Mouse (Mus musculus): ENCODE data around the gene Amh. TPM values are rescaled to one million over a fixed set of nuclear protein-coding genes. Genes with fewer than 3 reads are reported as not detected.
A peak's percentile ranks its signal among the peaks of the same experiment; 100 is the strongest.

Gene Amh
- polyA plus RNA-seq, 1 experiment from 2014 or later, result 0.10 TPM

DNA sequence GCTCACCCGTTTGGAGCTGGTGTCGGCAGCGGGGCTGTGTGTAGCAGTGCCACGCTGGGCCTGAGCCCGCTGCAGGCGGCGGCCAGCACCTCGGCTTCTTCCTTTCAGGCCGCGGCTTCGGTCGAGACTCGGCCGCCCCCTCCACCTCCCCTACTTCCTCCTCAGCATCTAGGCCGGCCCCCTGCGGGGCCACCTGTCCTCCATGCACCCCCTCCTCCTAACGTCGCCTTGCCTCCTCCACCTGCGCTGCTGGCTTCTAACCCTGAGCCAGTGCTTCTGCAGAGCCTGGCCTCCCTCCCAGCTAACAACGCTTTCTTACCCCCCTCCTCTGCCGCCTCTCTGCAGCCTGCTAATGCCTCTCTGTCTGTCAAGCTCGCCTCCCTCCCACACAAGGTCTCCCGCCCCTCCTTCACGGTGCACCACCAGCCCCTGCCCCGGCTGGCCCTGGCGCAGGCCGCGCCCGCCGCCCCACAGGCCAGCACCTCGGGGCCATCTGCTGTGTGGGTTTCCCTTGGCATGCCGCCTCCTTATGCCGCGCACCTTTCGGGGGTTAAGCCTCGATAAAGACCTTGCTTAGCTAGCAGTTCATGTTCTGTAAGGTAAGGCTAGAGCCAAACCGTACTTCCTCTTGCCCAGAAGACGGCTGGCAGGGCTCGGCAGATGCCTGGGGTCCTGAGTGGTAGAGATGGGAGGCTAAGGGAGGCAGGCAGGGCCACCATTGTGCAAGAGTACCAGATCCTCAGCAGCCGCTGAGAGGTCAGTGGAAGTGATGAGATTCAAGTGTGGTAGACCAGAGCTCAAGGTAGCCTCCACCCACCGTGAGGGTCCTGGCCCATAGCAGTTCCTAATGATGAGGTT, 12.6 kb upstream of the Amh start:
- Histone ChIP-seq H3K4me3 (ENCODE audit: low read depth, low read length) (no peak overlapping the region), H3K4me1 (ENCODE audit: control insufficient read depth, insufficient read depth, low read length) (peaks cover 9% of the 10 kb centered on the region; the same call in 1 of the 2 replicates), H3K27me3 (replicated peaks; ENCODE audit: control insufficient read depth, insufficient read depth, low read length) (no peaks in the 10 kb centered on the region), H3K9me3 (replicated peaks; ENCODE audit: control insufficient read depth, low read length) (no peaks in the 10 kb centered on the region), H3K4me2 (ENCODE audit: low read length) (no peak overlapping the region), H3K9ac (ENCODE audit: low read length) (no peak overlapping the region), H3K27ac (ENCODE audit: low read depth, low read length) (no peak overlapping the region), H3K36me3 (ENCODE audit: control insufficient read depth, insufficient read depth, low read length) (peaks cover 93% of the 10 kb centered on the region)
- ATAC-seq, result no peak
- DNase-seq (ENCODE audit: low spot score), result no peak
- WGBS, result 69% methylated on average over 41 of the region's 41 CpGs

DNA sequence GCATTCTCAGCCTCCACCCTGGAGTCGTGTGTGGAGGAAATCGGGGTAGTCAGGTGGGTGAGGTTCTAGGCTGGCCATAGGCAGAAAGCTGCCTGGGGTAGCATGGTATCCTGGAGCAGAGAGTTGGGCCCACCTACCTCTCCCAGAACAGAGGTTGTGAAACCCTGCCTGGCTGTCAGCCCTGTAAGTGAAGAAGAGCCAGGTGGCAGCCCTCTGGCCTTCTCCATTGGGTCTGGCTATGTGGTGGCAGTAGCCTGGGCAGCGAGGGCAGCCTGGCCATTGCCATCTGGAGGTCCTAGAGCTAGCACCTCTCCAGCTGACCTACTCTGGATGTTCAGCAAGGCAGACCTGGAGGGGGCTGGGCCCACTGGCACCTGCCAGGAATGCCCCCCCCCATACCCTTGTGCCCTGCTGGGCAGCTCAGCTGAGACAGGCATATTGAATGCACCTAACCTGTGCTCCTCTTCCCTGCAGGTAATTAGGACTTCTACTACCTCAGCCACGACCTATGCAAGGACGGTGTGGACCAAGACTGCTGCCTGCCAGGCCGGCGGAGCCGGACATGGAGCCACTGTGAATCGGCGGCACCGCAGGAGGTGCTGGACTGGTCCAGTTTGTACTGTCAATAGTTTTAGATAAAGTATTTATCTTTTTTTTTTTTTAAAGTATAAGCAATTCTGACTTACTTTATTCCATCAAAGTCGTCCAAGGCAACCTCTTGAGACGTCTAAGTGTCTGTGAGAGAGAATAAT, 11.8 kb upstream of the Amh start:
- DNase-seq (ENCODE audit: low spot score) (no peak), ATAC-seq (no peak)
- Histone ChIP-seq H3K36me3 (ENCODE audit: control insufficient read depth, insufficient read depth, low read length) (peaks cover 85% of the 10 kb centered on the region), H3K27ac (ENCODE audit: low read depth, low read length) (no peak overlapping the region), H3K9me3 (replicated peaks; ENCODE audit: control insufficient read depth, low read length) (no peaks in the 10 kb centered on the region), H3K4me2 (ENCODE audit: low read length) (no peak overlapping the region), H3K9ac (ENCODE audit: low read length) (no peak overlapping the region), H3K4me3 (ENCODE audit: low read depth, low read length) (no peak overlapping the region), H3K27me3 (replicated peaks; ENCODE audit: control insufficient read depth, insufficient read depth, low read length) (no peaks in the 10 kb centered on the region), H3K4me1 (ENCODE audit: control insufficient read depth, insufficient read depth, low read length) (peaks cover 9% of the 10 kb centered on the region; the same call in 1 of the 2 replicates)
- WGBS, result 88% methylated on average over 13 of the region's 13 CpGs

DNA sequence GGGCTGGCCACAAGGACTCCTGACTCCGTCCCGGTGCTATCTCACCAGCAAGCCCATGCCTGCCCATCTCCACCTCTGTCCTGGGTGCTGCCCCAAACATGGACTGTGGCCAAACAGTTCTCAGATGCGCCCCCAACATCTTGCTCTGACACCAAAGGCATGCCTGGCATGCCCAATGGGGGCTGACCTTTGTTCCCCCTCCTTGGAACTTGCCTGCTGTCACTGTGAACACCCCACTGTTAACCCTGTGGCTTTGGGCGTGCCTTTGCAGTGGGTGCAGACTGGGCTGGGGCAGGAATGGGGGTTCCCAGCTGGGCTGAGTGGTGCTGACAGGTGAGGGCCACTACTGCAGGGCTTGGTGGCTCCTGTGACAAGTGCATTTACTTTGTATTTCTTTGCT, 11.2 kb upstream of the Amh start:
- H3K36me3 ChIP-seq (ENCODE audit: control insufficient read depth, insufficient read depth, low read length), result peaks cover 79% of the 10 kb centered on the region
- DNase-seq (ENCODE audit: low spot score) (no peak), ATAC-seq (no peak)

DNA sequence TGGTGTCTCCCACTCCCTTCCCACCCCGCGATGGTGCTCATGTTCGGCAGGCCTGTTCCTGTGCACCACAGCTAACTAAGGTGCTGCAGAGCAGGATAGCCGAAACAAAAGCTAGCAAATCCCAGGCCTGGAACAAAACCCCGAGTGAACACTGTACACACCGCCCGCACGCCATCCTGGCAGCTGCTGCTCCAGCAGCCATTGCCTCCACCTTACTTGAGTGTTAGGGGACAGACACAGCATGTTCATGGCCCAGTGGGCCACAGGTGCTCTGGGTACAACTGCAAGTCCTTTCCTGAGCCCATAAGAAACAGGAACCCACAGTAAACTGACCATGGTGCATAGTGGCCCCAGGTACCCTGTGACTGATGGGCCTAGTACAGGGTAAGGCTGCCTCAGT, 10.3 kb upstream of the Amh start:
- no peak overlapping the region for H3K9ac ChIP-seq (ENCODE audit: low read length)
- peaks cover 15% of the 10 kb centered on the region for H3K4me1 ChIP-seq (ENCODE audit: control insufficient read depth, insufficient read depth, low read length)
- H3K4me2 ChIP-seq (ENCODE audit: low read length), result no peak overlapping the region
- no peak for ATAC-seq
- H3K27ac ChIP-seq (ENCODE audit: low read depth, low read length), result no peak overlapping the region
- peaks cover 71% of the 10 kb centered on the region for H3K36me3 ChIP-seq (ENCODE audit: control insufficient read depth, insufficient read depth, low read length)
- no peaks in the 10 kb centered on the region for H3K27me3 ChIP-seq (replicated peaks; ENCODE audit: control insufficient read depth, insufficient read depth, low read length)
- H3K4me3 ChIP-seq (ENCODE audit: low read depth, low read length), result no peak overlapping the region
- DNase-seq (ENCODE audit: low spot score), result no peak
- no peaks in the 10 kb centered on the region for H3K9me3 ChIP-seq (replicated peaks; ENCODE audit: control insufficient read depth, low read length)
- WGBS, result 76% methylated on average over 8 of the region's 8 CpGs

More for the DNA sequence above, 11.2 kb upstream of the Amh start:
- 92% methylated on average over 4 of the region's 4 CpGs for WGBS
- Histone ChIP-seq H3K9me3 (replicated peaks; ENCODE audit: control insufficient read depth, low read length) (no peaks in the 10 kb centered on the region), H3K27me3 (replicated peaks; ENCODE audit: control insufficient read depth, insufficient read depth, low read length) (no peaks in the 10 kb centered on the region), H3K4me3 (ENCODE audit: low read depth, low read length) (no peak overlapping the region), H3K4me2 (ENCODE audit: low read length) (no peak overlapping the region), H3K27ac (ENCODE audit: low read depth, low read length) (no peak overlapping the region), H3K4me1 (ENCODE audit: control insufficient read depth, insufficient read depth, low read length) (peaks cover 9% of the 10 kb centered on the region; the same call in 1 of the 2 replicates), H3K9ac (ENCODE audit: low read length) (no peak overlapping the region)

DNA sequence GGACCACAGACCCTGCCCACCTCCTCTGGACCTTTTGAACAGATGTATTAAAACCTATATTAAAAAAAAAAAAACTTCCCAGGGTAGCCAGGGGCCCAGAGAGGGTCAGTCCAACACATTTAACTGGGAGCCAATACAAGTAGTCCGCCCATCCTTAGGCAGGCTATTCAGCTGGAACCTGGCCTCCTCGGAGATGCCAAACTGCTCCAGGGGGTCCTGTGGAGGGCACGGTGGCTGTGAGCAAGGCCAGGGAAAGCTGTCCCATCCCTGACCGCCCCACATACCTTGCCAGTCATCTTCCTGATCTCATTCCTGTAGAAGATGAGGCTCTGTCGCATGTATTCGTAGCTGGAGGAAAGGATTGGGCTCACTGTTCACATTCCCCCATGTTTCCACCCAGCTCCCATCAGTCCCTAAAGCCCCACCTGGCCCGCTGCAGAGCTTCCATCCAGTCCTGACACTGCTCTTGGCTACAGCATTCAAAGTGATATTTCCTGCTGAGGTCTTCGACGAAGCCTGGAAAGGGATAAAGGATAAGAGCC, 8.7 kb upstream of the Amh start:
- no peaks in the 10 kb centered on the region for H3K9me3 ChIP-seq (replicated peaks; ENCODE audit: control insufficient read depth, low read length)
- no peak overlapping the region for H3K27ac ChIP-seq (ENCODE audit: low read depth, low read length)
- H3K36me3 ChIP-seq (ENCODE audit: control insufficient read depth, insufficient read depth, low read length), result peaks cover 69% of the 10 kb centered on the region
- H3K9ac ChIP-seq (ENCODE audit: low read length), result peak overlapping the region; percentile 93; the same call in 1 of the 2 replicates
- DNase-seq (ENCODE audit: low spot score), result no peak
- H3K4me1 ChIP-seq (ENCODE audit: control insufficient read depth, insufficient read depth, low read length), result peaks cover 19% of the 10 kb centered on the region
- 87% methylated on average over 9 of the region's 9 CpGs for WGBS
- H3K27me3 ChIP-seq (replicated peaks; ENCODE audit: control insufficient read depth, insufficient read depth, low read length), result no peaks in the 10 kb centered on the region
- peak overlapping the region; percentile 91; the same call in 1 of the 2 replicates for H3K4me3 ChIP-seq (ENCODE audit: low read depth, low read length)
- H3K4me2 ChIP-seq (ENCODE audit: low read length), result peak overlapping the region; percentile 98
- ATAC-seq, result no peak

DNA sequence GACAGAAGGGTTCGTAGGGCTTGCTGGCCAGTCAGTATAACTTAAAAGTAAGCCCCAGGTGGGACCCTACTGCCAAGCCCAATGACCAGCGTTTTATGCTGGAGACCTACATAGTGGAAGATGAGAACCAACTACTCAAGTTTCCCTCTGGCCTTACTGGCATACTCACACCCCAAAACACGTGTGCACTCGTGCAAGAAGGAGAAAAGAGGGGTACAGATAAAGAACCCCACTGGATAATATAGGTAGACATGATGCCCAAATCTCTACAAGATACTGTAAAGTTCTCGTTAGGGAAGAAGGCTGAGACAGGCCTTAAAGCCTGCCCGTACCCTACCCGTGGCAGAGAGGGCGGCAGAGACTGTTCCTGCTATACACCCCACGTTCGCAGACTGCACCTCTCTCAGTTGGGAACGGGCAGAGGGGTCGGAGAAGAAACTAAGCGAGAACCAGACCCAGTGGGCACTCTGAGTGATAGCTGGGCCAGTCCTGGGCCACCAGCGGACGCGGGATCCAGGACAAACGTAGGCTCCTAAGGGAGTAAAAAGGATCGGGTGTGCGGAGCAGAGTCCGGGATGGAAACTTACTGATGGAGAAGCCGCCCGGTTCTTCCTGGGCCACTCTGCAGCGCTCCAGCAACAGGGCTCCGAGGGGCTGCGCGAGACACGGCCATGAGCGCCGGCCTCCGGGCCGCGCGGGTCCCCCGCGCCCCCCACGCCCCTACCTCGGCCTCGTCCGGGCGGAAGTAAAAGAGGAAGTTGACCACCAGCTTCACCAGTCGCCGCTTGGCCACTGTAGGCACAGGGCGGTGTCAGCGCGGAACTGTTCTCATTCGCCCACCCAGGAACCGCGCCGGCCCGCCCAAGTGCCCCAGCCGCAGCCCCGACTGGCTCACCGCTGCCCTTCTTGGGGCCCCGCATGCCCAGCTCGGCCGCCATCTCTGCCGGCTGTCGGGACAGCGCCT, 7.6 kb upstream of the Amh start:
- no peaks in the 10 kb centered on the region for H3K9me3 ChIP-seq (replicated peaks; ENCODE audit: control insufficient read depth, low read length)
- H3K4me1 ChIP-seq (ENCODE audit: control insufficient read depth, insufficient read depth, low read length), result peaks cover 19% of the 10 kb centered on the region
- no peak for DNase-seq (ENCODE audit: low spot score)
- H3K4me2 ChIP-seq (ENCODE audit: low read length), result peak overlapping the region; percentile 98
- peak; percentile 73 for ATAC-seq
- H3K27me3 ChIP-seq (replicated peaks; ENCODE audit: control insufficient read depth, insufficient read depth, low read length), result no peaks in the 10 kb centered on the region
- H3K9ac ChIP-seq (ENCODE audit: low read length), result peak overlapping the region; percentile 93
- 2% methylated on average over 53 of the region's 59 CpGs for WGBS
- peaks cover 69% of the 10 kb centered on the region for H3K36me3 ChIP-seq (ENCODE audit: control insufficient read depth, insufficient read depth, low read length)
- peak overlapping the region; percentile 94 for H3K27ac ChIP-seq (ENCODE audit: low read depth, low read length)
- peak overlapping the region; percentile 91 for H3K4me3 ChIP-seq (ENCODE audit: low read depth, low read length)

DNA sequence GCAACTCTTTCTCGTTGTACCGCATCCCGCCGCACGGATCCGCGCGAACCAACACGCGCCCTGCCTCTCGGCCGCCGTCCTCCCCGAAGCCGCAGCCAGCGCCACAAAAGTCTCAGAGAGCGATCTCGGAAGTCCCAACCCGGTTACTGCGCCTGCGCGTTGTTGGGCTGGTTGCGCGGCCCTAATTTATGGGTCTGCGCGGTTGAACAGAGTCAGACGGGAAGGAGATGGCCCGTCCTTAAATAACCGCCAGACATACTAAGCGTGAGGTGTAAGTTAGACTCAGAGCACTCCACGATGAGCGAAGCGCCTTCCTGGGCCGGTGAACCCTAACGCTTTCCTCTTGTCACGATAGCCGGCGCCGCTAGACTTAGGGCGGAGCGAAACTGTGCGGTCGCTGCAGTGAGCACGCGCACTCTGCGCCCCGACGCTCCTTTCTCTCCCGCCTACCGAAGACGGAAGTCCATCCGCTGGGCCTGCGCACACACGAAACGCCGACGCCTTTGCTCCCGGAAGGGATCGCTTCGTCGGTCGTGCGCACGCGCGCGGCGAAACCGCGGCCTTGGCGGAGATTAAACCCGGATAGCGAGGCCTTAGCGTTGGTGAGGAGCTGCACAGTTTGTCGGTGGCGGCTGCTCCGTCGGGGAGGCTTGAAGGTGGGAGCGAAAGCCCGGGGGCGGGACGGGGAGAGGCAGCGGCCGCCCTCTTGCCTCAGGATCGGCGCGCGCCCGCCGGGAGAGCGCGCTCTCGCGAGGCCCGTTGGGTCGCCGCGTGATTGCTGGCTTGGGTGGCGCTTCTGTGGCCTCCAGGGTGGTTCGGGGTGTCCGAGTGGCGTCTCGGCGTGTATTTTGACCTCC, 6.7 kb upstream of the Amh start, which contains the start of the genes Sf3a2 and Plekhj1:
Sf3a2 (plus strand) TSS at position 49 of the 857 bp plus-strand sequence.
Plekhj1 (minus strand) TSS at position 477 of the 857 bp plus-strand sequence.
- under 1% methylated on average over 102 of the region's 104 CpGs for WGBS
- H3K36me3 ChIP-seq (ENCODE audit: control insufficient read depth, insufficient read depth, low read length), result peaks cover 69% of the 10 kb centered on the region

More for the DNA sequence above, 6.7 kb upstream of the Amh start, which contains the start of the genes Sf3a2 and Plekhj1:
- Histone ChIP-seq H3K9me3 (replicated peaks; ENCODE audit: control insufficient read depth, low read length) (no peaks in the 10 kb centered on the region), H3K27me3 (replicated peaks; ENCODE audit: control insufficient read depth, insufficient read depth, low read length) (no peaks in the 10 kb centered on the region), H3K9ac (ENCODE audit: low read length) (peak within 1 kb of the TSS; percentile 93), H3K4me3 (ENCODE audit: low read depth, low read length) (peak within 1 kb of the TSS; percentile 91), H3K4me2 (ENCODE audit: low read length) (peak within 1 kb of the TSS; percentile 98), H3K27ac (ENCODE audit: low read depth, low read length) (peak within 1 kb of the TSS; percentile 94), H3K4me1 (ENCODE audit: control insufficient read depth, insufficient read depth, low read length) (peaks cover 19% of the 10 kb centered on the region)
- ATAC-seq (peak; percentile 95), DNase-seq (ENCODE audit: low spot score) (peak; percentile 99)

All from forebrain, embryonic 14.5 days (tissue).